Mouse (Mus musculus) ES-E14 (cell line): ENCODE data around the gene Notum. TPM values are rescaled to one million over a fixed set of nuclear protein-coding genes. Genes with fewer than 3 reads are reported as not detected.

Experiments used
- DNase-seq: peaks from one replicate; pipeline ENCODE4 v3.0.0-alpha.2; 2013; ENCODE audit warnings: low read depth, low spot score
- H3K27ac ChIP-seq: 2 replicates; pipeline ENCODE4 v1.5.1; 2012; ENCODE audit warnings: low read depth, mild to moderate bottlenecking, low read length, moderate library complexity, mixed read lengths; ENCODE audit not compliant: poor library complexity, insufficient read depth, severe bottlenecking
- H3K36me3 ChIP-seq: 2 replicates; pipeline ENCODE4 v1.6.1; 2012; ENCODE audit warnings: mild to moderate bottlenecking, low read length, moderate library complexity, mixed read lengths; ENCODE audit not compliant: control insufficient read depth, poor library complexity, insufficient read depth, severe bottlenecking
- H3K4me1 ChIP-seq, 2 experiments: fragments of 150-350 bp in 1 of 2; sonication (generic) in 1 of 2; 2 replicates each; pipeline ENCODE4 v1.6.1; 2012; ENCODE audit warnings: low read length in 2 of 2, mild to moderate bottlenecking in 1 of 2, mixed read lengths in 1 of 2; ENCODE audit not compliant: control insufficient read depth in 2 of 2, insufficient read depth in 2 of 2, poor library complexity in 1 of 2
- H3K4me3 ChIP-seq, 2 experiments: fragments of 150-350 bp in 1 of 2; sonication (generic) in 1 of 2; 2 replicates each; pipeline ENCODE4 v1.5.1; 2012; ENCODE audit warnings: low read length in 2 of 2, low read depth in 1 of 2, mild to moderate bottlenecking in 1 of 2, mixed read lengths in 1 of 2; ENCODE audit not compliant: insufficient read depth in 1 of 2, poor library complexity in 1 of 2, severe bottlenecking in 1 of 2
- H3K9ac ChIP-seq: 2 replicates; pipeline ENCODE4 v1.6.1; 2012; ENCODE audit warnings: low read depth, mild to moderate bottlenecking, low read length, mixed read lengths; ENCODE audit not compliant: poor library complexity, insufficient read depth, severe bottlenecking
- H3K9me3 ChIP-seq: fragments of 150-350 bp; sonication (generic); 2 replicates; pipeline ENCODE4 v1.6.1; 2012; ENCODE audit warnings: low read depth, mild to moderate bottlenecking, low read length; ENCODE audit not compliant: control insufficient read depth, insufficient read depth
- CHD2 ChIP-seq: IDR thresholded peaks from 2 replicates; pipeline ENCODE4 v1.6.1; 2014; ENCODE audit warnings: mild to moderate bottlenecking, low read depth, low read length, inconsistent platforms
- HCFC1 ChIP-seq: IDR thresholded peaks from 2 replicates; pipeline ENCODE4 v1.6.1; 2012; ENCODE audit warnings: low read length, inconsistent platforms, borderline replicate concordance; ENCODE audit not compliant: insufficient read depth
- MAFK ChIP-seq: IDR thresholded peaks from 2 replicates; pipeline ENCODE4 v1.6.1; 2014; ENCODE audit warnings: mild to moderate bottlenecking, low read depth, low read length, inconsistent platforms; ENCODE audit not compliant: insufficient read depth
- ZC3H11A ChIP-seq: IDR thresholded peaks from 2 replicates; pipeline ENCODE4 v1.6.1; 2012; ENCODE audit warnings: low read depth, mild to moderate bottlenecking, inconsistent platforms, low read length, borderline replicate concordance
- ZNF384 ChIP-seq: IDR thresholded peaks from 2 replicates; pipeline ENCODE4 v1.6.1; 2012; ENCODE audit warnings: low read depth, low read length, inconsistent platforms
- in situ Hi-C, 2 experiments: fragments of 600-800 bp; cut with MboI; formaldehyde crosslinking; loops; one replicate each; pipeline ENCODE4 v1.15.1; 2025; ENCODE audit warnings: low sequenced_read_pairs in 2 of 2, inconsistent platforms in 1 of 2; ENCODE audit not compliant: unreplicated experiment in 2 of 2
- total RNA-seq: library from RNA; depleted of rRNA; stranded (reverse); fragments of 300-350 nt; gene quantifications from 2 replicates; pipeline ENCODE4 v1.2.3, GENCODE M21; 2012

The Notum gene
- total RNA-seq, 1 experiment: 47.8 TPM

- Histone ChIP-seq H3K4me3 (peak overlapping the region; percentile 24 to 26; a peak in 3 of 4 replicates), H3K9me3 (no peaks in the 10 kb centered on the region), H3K9ac (peak overlapping the region; percentile 61), H3K36me3 (peaks cover 23% of the 10 kb centered on the region), H3K4me1 (peaks cover 4 to 33% of the 10 kb centered on the region in 2 experiments), H3K27ac (peak overlapping the region; percentile 56; the same call in 1 of the 2 replicates)
- in situ Hi-C loops: no loop called here
- TF ChIP-seq MAFK (no peak), ZC3H11A (no peak), ZNF384 (no peak), HCFC1 (no peak), CHD2 (no peak)
- DNase-seq: no peak
These were observed 31.6 kb downstream of the Notum start for GRCm38 (mm10) chr11:120629341-120629730.

DNA sequence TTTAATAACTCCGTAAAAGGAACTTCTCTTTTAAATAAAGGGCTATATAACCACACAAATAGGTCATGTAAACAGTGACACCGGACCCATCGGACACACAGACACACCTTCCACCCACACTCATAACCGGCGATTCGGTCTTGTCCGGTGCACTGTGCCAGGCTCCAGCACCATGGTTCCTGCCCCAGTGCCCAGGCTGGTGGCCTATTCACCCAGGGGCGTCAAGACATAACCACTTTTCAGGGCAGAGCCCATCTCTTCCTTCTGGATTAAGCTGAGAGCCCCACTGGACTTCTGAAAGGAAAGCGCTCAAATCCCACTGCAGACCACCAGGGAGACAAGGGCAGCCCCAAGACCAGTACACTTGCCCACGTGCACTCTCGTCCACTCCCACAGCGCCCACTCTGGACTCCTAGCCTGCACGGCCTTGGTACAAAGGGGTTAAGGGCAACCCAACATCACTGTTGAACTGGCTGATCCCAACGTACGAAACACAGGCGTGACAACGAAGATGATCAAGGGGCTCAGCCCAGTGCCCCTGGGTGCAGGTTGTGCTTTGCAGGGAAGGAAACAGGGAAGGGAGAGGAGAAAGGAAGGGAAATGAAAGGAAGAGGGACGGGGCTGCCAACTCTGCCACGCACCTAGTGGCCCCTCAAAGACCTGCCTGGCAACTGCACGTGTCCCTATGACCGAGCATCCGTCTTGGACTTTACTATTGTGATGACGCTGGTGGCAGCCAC lies 32.2 kb downstream of the Notum start:
- H3K4me1 ChIP-seq: peaks cover 2 to 33% of the 10 kb centered on the region in 2 experiments; a peak in 3 of 4 replicates
- no peak for TF ChIP-seq CHD2
- TF ChIP-seq ZC3H11A: no peak
- TF ChIP-seq HCFC1: no peak
- peak overlapping the region; percentile 61; the same call in 1 of the 2 replicates for H3K9ac ChIP-seq
- no peak for DNase-seq
- no peak overlapping the region for H3K27ac ChIP-seq
- in situ Hi-C loops: no loop called here
- H3K36me3 ChIP-seq: peaks cover 23% of the 10 kb centered on the region
- 0 out of 4 replicates have a peak overlapping the region, but pooled peaks of 1 of the 2 experiments have one; percentile 24 for H3K4me3 ChIP-seq
- no peaks in the 10 kb centered on the region for H3K9me3 ChIP-seq

DNA sequence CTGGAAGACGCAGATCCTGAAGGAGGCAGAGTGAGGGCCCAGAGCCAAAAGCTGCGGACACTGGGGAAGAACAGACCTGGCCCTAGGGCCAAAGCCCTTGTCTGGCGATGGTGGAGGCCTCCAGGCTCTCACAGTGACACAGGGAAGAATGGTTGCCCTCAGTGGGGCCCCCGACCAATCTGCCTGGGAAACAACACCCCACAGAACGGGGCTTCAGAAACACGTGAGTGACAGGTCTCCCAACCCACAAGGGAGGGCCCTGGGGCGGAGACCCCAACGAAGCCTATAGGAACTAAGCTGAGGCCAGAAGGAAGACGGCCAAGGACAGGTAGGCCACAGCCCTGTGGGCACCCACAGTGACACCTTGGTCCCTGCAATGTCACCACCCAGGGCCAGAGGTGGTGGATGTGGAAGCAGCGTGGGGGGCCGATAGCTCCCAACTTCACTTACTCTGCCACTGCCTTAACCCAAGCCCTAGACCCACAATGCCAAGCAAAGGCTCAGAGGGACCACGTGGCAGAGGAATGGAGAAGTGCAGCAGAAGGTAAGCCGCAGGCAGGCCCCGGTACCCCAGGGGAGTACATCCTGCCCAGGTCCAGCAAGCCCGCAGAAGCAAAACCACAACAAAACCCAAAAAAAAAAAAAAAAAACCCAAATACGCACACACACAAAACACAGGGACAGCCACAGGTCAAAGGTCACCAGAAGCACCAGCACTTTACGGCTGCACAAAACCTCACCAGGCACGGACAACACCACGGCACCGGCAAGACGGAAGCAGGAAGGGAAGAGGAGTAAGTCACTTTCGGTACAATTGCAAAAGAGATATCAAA lies 33.3 kb downstream of the Notum start:
- Histone ChIP-seq H3K9me3 (no peaks in the 10 kb centered on the region), H3K36me3 (peaks cover 23% of the 10 kb centered on the region), H3K4me3 (0 out of 4 replicates have a peak overlapping the region, but pooled peaks of 1 of the 2 experiments have one; percentile 6), H3K27ac (no peak overlapping the region), H3K4me1 (peaks cover 2 to 33% of the 10 kb centered on the region in 2 experiments; a peak in 3 of 4 replicates), H3K9ac (no peak overlapping the region; the same call in 1 of the 2 replicates)
- TF ChIP-seq ZC3H11A: no peak
- TF ChIP-seq HCFC1: no peak
- no peak; the same call in 1 of the 2 replicates for TF ChIP-seq ZNF384
- no peak for TF ChIP-seq CHD2
- no peak for TF ChIP-seq MAFK
- no peak for DNase-seq
- in situ Hi-C loops: no loop called here

GRCm38 (mm10) chr11:120626785-120627467 lies 34.0 kb downstream of the Notum start:
- Histone ChIP-seq H3K4me3 (no peak overlapping the region), H3K4me1 (peaks cover 2 to 31% of the 10 kb centered on the region in 2 experiments; a peak in 3 of 4 replicates), H3K27ac (no peak overlapping the region), H3K36me3 (peaks cover 23% of the 10 kb centered on the region), H3K9me3 (no peaks in the 10 kb centered on the region), H3K9ac (no peak overlapping the region)
- no peak for DNase-seq
- in situ Hi-C loops: no loop called here
- no peak for TF ChIP-seq MAFK
- TF ChIP-seq CHD2: no peak
- TF ChIP-seq ZNF384: no peak
- no peak for TF ChIP-seq HCFC1
- no peak for TF ChIP-seq ZC3H11A
